Mouse (Mus musculus) stomach, postnatal 0 days (tissue): ENCODE data around the gene Hist1h2bk.

Experiments
- CTCF ChIP-seq: IDR thresholded peaks from 2 replicates; pipeline ENCODE4 v1.5.1; 2016; ENCODE audit warnings: antibody characterized with exemption, low read depth, mild to moderate bottlenecking, moderate library complexity
- EP300 ChIP-seq: optimal IDR thresholded peaks from 2 replicates; pipeline ENCODE3; 2016; ENCODE audit warnings: antibody characterized with exemption

DNA sequence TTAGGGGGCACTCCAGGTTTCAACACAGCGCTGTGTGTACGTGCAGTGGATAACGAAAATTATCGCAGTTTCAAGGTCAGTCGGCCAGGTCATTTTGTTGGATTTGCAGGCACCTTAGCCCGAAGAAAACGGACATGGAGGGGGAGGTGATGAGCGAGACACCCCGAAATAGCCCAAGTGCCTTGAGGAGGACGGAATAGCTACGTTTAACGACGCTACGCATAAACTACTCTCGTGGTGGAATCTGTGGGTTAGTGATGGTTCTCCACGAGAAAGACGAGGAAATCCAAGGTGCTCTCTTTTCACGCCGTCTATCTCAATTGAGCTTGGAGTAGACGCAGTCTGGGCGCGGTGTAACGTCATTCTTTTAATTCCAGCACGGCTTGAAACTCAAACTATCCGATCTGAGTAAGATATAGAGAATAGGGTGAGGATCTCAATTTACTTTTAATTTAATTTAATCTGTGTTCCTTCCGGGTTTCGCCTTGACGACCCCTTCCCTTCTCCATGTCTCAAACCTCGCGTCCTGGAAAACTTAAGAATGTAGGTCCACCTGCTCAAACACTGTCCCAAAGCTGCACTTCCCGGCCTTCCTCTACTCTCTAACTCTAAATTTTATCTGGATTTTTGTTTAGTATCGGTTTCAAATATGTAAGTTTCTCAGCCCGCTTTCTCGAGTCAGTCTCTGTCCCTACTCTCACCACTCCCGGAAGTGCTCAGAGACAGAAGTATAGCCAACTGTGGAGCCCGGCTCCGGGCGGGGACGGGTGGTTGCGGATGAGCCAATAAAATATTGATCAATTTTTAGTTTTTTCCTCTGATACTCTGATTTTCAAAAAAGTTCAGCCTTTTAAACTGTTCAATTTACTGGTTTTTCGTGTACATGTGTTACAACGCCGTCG lies 15.5 kb upstream of the Hist1h2bk start:
- no peak for TF ChIP-seq CTCF
- no peak for TF ChIP-seq EP300
